Mouse (Mus musculus) mouse embryonic stem cell (cell line): Measurements from ENCODE around the gene Fndc4.

Experiments used
- in situ Hi-C, 2 experiments: fragments of 300-500 bp; cut with MboI; formaldehyde crosslinking; loops; 1 replicate in 1 of 2; 3 replicates in 1 of 2; pipeline ENCODE4 v1.14.3; 2019 to 2020; ENCODE audit warnings: low sequenced_read_pairs in 2 of 2, low pct_unique_long_range_greater_than_20kb in 1 of 2, mixed read lengths in 1 of 2; ENCODE audit not compliant: unreplicated experiment in 1 of 2

Fndc4 gene

DNA sequence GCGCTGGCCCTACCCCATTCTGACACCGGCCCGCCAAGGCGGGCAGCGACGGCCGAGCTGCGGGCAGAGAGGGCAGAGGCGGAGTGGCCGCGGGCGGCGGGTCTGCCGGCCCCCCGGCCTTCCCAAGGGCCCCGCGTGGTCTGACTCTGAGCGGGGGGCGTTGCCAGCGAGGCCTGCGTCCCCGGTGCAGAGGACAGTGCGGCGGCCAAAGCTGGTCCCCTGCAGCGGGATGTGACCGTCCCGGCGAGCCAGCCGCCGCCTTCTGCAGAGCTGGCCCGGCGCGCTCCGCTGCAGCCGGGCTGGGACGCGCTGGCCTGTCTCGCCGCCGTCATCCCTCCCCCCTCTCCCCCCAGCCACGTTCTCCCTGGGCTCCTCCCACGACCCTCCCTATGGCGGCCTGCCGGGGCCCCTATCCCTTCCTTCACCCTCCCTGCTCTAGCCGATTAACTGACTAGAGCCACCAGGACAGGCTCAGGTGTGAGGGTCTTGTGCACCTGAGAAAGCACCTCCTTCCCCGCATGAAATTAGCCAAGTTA is at the start of gene Fndc4:
Gene Fndc4, minus strand, starts transcription at position 475 of the 536 bp plus-strand sequence.
- in situ Hi-C loops, result no loop called here

DNA sequence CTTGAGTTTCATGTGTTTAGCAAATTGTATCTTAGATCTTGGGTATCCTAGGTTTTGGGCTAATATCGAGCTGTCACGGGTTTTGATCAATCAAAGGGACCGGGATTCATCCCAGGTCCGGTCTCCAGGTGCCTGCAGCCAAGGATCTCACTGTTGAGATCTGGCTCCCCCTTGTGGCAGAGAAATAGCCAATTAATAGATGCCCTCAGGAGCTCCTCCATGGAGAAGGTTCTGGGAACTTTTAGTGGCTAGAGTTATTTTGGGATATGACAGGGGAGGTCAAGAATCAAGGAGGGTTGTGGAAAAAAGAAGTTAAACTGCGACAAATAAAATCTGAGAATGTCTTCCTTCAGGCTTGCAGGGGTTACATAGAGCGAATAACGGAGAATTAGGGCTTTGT is 32.4 kb upstream of the Fndc4 start:
- in situ Hi-C loops, result no loop called here

DNA sequence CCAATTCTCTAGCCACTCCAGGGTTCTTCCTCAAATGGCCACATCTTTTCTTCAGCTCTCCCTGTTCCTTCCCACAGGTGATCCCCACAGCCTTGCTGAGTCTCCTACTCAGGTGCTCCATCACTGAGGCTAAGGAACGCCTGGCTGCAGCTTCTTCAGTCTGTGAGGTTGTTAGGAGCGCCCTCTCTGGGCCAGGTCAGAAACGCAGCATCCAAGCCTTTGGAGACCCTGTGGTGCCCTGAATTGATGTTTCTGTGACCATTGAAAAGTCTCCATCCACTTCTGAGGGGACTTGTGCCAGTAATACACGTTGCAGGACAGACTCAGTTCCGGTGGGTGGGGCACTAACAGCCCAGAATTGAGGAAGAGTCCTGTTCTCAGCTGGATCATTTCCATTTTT is 31.0 kb upstream of the Fndc4 start:
- in situ Hi-C loops, result no loop called here

GRCm38 (mm10) chr5:31324085-31324484 is 28.2 kb upstream of the Fndc4 start:
- in situ Hi-C loops, result no loop called here

DNA sequence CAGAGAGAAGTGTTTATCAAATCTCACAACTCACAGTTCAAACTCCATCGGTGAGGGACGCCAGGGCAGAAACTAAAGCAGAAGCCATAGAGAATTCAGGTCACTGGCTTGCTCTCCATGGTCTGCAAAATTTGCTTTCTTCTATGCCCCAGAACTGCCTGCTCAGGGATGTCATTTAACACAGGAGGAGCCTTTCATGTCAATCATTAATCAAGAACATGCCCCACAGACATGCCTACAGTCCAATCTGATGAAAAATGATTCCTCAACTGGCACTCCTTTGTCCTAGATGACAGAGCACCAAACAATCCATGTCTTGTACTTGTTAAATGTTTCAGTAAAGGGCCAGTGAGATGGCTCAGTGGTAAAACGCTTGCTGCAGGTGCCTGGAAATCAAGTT is 26.9 kb upstream of the Fndc4 start:
- in situ Hi-C loops, result no loop called here

GRCm38 (mm10) chr5:31312806-31313205 is 16.9 kb upstream of the Fndc4 start:
- in situ Hi-C loops, result no loop called here

GRCm38 (mm10) chr5:31303093-31303492 is 7.2 kb upstream of the Fndc4 start:
- in situ Hi-C loops, result no loop called here

GRCm38 (mm10) chr5:31301866-31302265 is 6.0 kb upstream of the Fndc4 start:
- in situ Hi-C loops, result no loop called here

- in situ Hi-C loops, result no loop called here
These were observed 2.6 kb upstream of the Fndc4 start for GRCm38 (mm10) chr5:31298486-31298885.

- in situ Hi-C loops, result no loop called here
These were observed 2.1 kb upstream of the Fndc4 start for GRCm38 (mm10) chr5:31297981-31298380.

- in situ Hi-C loops, result no loop called here
These were observed 1.3 kb upstream of the Fndc4 start, which contains the start of gene Gckr for GRCm38 (mm10) chr5:31297047-31297757. Gene Gckr (plus strand): TSS chr5:31297443.

- in situ Hi-C loops, result no loop called here
These were observed 795 bp downstream of the Fndc4 start for GRCm38 (mm10) chr5:31294964-31295605.

GRCm38 (mm10) chr5:31291361-31291688 is 4.6 kb downstream of the Fndc4 start:
- in situ Hi-C loops, result no loop called here

- in situ Hi-C loops, result no loop called here
These were observed 5.1 kb downstream of the Fndc4 start, which contains the start of gene Ift172 for GRCm38 (mm10) chr5:31290521-31291360. Gene Ift172 (minus strand): TSS chr5:31291116.

- in situ Hi-C loops, result no loop called here
These were observed 6.2 kb downstream of the Fndc4 start for GRCm38 (mm10) chr5:31289626-31290230.

DNA sequence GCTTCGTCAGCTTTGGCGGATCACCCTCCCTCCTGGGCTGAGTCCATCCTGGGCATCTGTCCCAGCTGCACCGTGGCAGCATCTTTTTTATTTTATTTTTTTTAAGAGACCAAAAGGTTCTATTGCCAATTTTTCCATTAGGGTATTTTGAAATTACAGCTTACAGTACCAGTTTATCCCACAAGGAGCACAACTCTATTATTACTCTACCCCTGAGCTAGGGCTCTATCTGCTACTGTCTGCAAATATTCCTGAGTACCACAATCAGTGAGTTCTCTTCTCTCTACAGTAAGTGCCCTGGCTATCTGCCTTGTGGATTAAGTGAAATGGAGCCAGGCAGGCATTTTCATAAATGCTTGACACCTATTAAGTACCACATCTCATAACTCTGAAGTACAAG is 7.2 kb downstream of the Fndc4 start:
- in situ Hi-C loops, result no loop called here

- in situ Hi-C loops, result no loop called here
These were observed 7.7 kb downstream of the Fndc4 start for GRCm38 (mm10) chr5:31288225-31288624.

DNA sequence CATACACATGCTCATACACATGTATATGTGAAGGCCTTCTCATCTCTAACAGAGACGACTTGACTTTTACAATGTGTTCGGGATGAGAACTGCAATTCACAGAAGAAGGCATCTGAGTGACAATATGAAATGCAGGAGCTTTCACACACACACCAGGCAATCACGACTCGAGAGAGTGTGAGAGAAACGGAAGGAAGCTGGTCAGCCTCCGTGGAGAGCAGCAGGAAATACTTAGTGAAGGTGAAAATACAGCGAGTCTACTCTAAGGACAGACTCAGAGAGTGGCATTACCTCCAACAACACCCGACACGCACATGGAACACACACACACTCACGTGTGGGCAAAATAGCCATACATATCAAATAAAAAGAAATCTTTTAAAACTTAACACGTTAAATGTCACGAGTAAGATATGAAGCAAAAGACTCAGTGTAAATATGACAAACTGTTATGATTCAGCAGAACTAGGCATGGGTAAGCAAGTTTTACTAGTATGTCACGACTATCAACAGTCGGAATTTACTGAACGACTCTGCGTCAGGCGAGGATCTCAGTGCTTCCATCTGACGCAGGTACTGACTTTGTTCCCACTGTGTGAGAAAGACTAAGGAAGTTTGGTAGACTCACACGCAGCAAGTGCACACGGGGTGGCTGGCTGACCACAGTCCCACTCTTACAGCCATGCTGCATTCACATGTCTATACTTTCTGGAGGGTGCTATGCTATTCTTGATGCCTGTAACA is 16.5 kb downstream of the Fndc4 start:
- in situ Hi-C loops, result no loop called here
